Mouse (Mus musculus) lung, embryonic 16.5 days (tissue): ENCODE data around the gene Gm5142. TPM values are rescaled to one million over a fixed set of nuclear protein-coding genes. Genes with fewer than 3 reads are reported as not detected.

ENCODE experiments used
- ATAC-seq: fragments of 200-750 bp; cut with Nextera tagmentation; 2 replicates; pipeline ENCODE4 v1.8.0; 2017; ENCODE audit warnings: low read depth, mild to moderate bottlenecking, moderate library complexity
- H3K27ac ChIP-seq: fragments of 300-500 bp; sonication (generic); 2 replicates; pipeline ENCODE4 v1.5.1; 2014; ENCODE audit warnings: mild to moderate bottlenecking, control low read depth, low read length
- H3K27me3 ChIP-seq: fragments of 300-500 bp; sonication (generic); 2 replicates; pipeline ENCODE4 v1.6.1; 2014; ENCODE audit warnings: low read depth, low read length, mixed read lengths; ENCODE audit not compliant: control insufficient read depth, insufficient read depth
- H3K36me3 ChIP-seq: fragments of 300-500 bp; sonication (generic); 2 replicates; pipeline ENCODE4 v1.6.1; 2014; ENCODE audit warnings: low read length; ENCODE audit not compliant: control insufficient read depth, insufficient read depth
- H3K4me1 ChIP-seq: fragments of 300-500 bp; sonication (generic); replicated peaks from 2 replicates; pipeline ENCODE4 v1.6.1; 2014; ENCODE audit warnings: low read length, mixed read lengths; ENCODE audit not compliant: control insufficient read depth, insufficient read depth
- H3K4me2 ChIP-seq: fragments of 300-500 bp; sonication (generic); 2 replicates; pipeline ENCODE4 v1.6.1; 2014; ENCODE audit warnings: low read depth, low read length, control low read depth
- H3K4me3 ChIP-seq: fragments of 300-500 bp; sonication (generic); 2 replicates; pipeline ENCODE4 v1.5.1; 2014; ENCODE audit warnings: mild to moderate bottlenecking, low read length, control low read depth
- H3K9ac ChIP-seq: fragments of 300-500 bp; sonication (generic); 2 replicates; pipeline ENCODE4 v1.6.1; 2014; ENCODE audit warnings: low read length, control low read depth
- H3K9me3 ChIP-seq: fragments of 300-500 bp; sonication (generic); 2 replicates; pipeline ENCODE4 v1.6.1; 2016; ENCODE audit warnings: low read length; ENCODE audit not compliant: control insufficient read depth
- WGBS: fragments of 180-500 bp; shearing (Covaris S2); extraction: QIAGEN DNeasy Blood & Tissue Kit; methylation state at CpG from one replicate; pipeline ENCODE4 v1.1.7; 2014; 5-methylcytosine and 5-hydroxymethylcytosine counted together
- polyA plus RNA-seq: library from polyadenylated mRNA; unstranded; fragments of >200 nt; fragmentation: Nextera tagmentation; extraction: Ambion mirVana; gene quantifications from 2 replicates; pipeline ENCODE4 v1.2.1, GENCODE M21; 2015

Gm5142 gene
- polyA plus RNA-seq, 1 experiment from 2014 or later, result not detected

GRCm38 (mm10) chr14:59186121-59186520 is 7.6 kb upstream of the Gm5142 start:
- Histone ChIP-seq H3K27me3 (no peaks in the 10 kb centered on the region), H3K27ac (no peak overlapping the region), H3K4me1 (no peaks in the 10 kb centered on the region), H3K9me3 (no peaks in the 10 kb centered on the region), H3K36me3 (no peaks in the 10 kb centered on the region), H3K9ac (no peak overlapping the region), H3K4me2 (no peak overlapping the region), H3K4me3 (no peak overlapping the region)
- 72% methylated on average over 2 of the region's 2 CpGs for WGBS
- no peak for ATAC-seq

GRCm38 (mm10) chr14:59185514-59185913 is 7.0 kb upstream of the Gm5142 start:
- no peaks in the 10 kb centered on the region for H3K9me3 ChIP-seq

GRCm38 (mm10) chr14:59182732-59183131 is 4.2 kb upstream of the Gm5142 start:
- Histone ChIP-seq H3K9me3 (no peaks in the 10 kb centered on the region), H3K4me3 (no peak overlapping the region), H3K27ac (no peak overlapping the region), H3K27me3 (no peaks in the 10 kb centered on the region), H3K4me1 (no peaks in the 10 kb centered on the region), H3K36me3 (no peaks in the 10 kb centered on the region), H3K9ac (no peak overlapping the region), H3K4me2 (no peak overlapping the region)
- WGBS, result 79% methylated on average over 2 of the region's 2 CpGs
- no peak for ATAC-seq

More at GRCm38 (mm10) chr14:59185514-59185913, 7.0 kb upstream of the Gm5142 start:
- Histone ChIP-seq H3K27ac (no peak overlapping the region), H3K4me3 (no peak overlapping the region), H3K9ac (no peak overlapping the region), H3K4me1 (no peaks in the 10 kb centered on the region), H3K36me3 (no peaks in the 10 kb centered on the region), H3K27me3 (no peaks in the 10 kb centered on the region), H3K4me2 (no peak overlapping the region)
- no peak for ATAC-seq

GRCm38 (mm10) chr14:59157016-59157698 is 21.4 kb downstream of the Gm5142 start:
- no peak for ATAC-seq
- Histone ChIP-seq H3K36me3 (no peaks in the 10 kb centered on the region), H3K4me1 (no peaks in the 10 kb centered on the region), H3K4me2 (no peak overlapping the region), H3K9ac (no peak overlapping the region), H3K4me3 (no peak overlapping the region), H3K27ac (no peak overlapping the region), H3K9me3 (no peaks in the 10 kb centered on the region), H3K27me3 (no peaks in the 10 kb centered on the region)
- 48% methylated on average over 3 of the region's 3 CpGs for WGBS

GRCm38 (mm10) chr14:59155589-59155988 is 23.0 kb downstream of the Gm5142 start:
- no peak overlapping the region; the same call in 1 of the 2 replicates for H3K27ac ChIP-seq
- H3K9me3 ChIP-seq, result no peaks in the 10 kb centered on the region
- no peaks in the 10 kb centered on the region for H3K4me1 ChIP-seq
- H3K36me3 ChIP-seq, result no peaks in the 10 kb centered on the region
- H3K27me3 ChIP-seq, result no peaks in the 10 kb centered on the region
- H3K4me2 ChIP-seq, result no peak overlapping the region
- ATAC-seq, result no peak
- no peak overlapping the region for H3K9ac ChIP-seq
- H3K4me3 ChIP-seq, result no peak overlapping the region
- 73% methylated on average over 2 of the region's 2 CpGs for WGBS

- H3K4me2 ChIP-seq, result no peak within 1 kb of the TSS
- no peak for ATAC-seq
- H3K36me3 ChIP-seq, result no peaks in the 10 kb centered on the region
- H3K4me3 ChIP-seq, result no peak within 1 kb of the TSS
- no peaks in the 10 kb centered on the region for H3K4me1 ChIP-seq
- no peaks in the 10 kb centered on the region for H3K27me3 ChIP-seq
- no peak within 1 kb of the TSS for H3K27ac ChIP-seq
- H3K9ac ChIP-seq, result no peak within 1 kb of the TSS
- H3K9me3 ChIP-seq, result no peaks in the 10 kb centered on the region
- 86% methylated on average over 4 of the region's 4 CpGs for WGBS
These were observed 35.8 kb downstream of the Gm5142 start, which contains the start of gene 1700129C05Rik for GRCm38 (mm10) chr14:59142793-59143192. 1700129C05Rik (minus strand) TSS chr14:59142893.

GRCm38 (mm10) chr14:59114281-59114680 is 64.3 kb downstream of the Gm5142 start:
- H3K27me3 ChIP-seq, result no peaks in the 10 kb centered on the region
- no peak overlapping the region for H3K9ac ChIP-seq
- no peaks in the 10 kb centered on the region for H3K4me1 ChIP-seq
- H3K36me3 ChIP-seq, result no peaks in the 10 kb centered on the region
- H3K9me3 ChIP-seq, result no peaks in the 10 kb centered on the region
- no peak overlapping the region for H3K27ac ChIP-seq
- no peak overlapping the region for H3K4me2 ChIP-seq
- no peak for ATAC-seq
- no peak overlapping the region for H3K4me3 ChIP-seq
- 2% methylated on average over 2 of the region's 2 CpGs for WGBS

Other genes starting within 250 kb of the Gm5142 start
- gene 1700129C05Rik, start 35.9 kb downstream of the Gm5142 start, polyA plus RNA-seq, result not detected in 2 replicates
- 40.3 and 43.5 TPM in 2 replicates for gene Rcbtb1, start 22.5 kb upstream of the Gm5142 start, polyA plus RNA-seq
- not detected in 2 replicates for gene Gm6904, start 81.5 kb upstream of the Gm5142 start, polyA plus RNA-seq
- gene Phf11a, start 118.8 kb upstream of the Gm5142 start, polyA plus RNA-seq, result not detected in 2 replicates
- 0.40 and 1.2 TPM in 2 replicates for gene Phf11b, start 162.6 kb upstream of the Gm5142 start, polyA plus RNA-seq
- gene Phf11d, start 186.7 kb upstream of the Gm5142 start, polyA plus RNA-seq, result 2.0 and 2.9 TPM in 2 replicates
- 0.60 and 0.62 TPM in 2 replicates for gene Phf11c, start 216.6 kb upstream of the Gm5142 start, polyA plus RNA-seq